Mouse (Mus musculus): Measurements from ENCODE around the gene Ppp2r5c.
A peak's percentile ranks its signal among the peaks of the same experiment; 100 is the strongest.

Ppp2r5c gene

GRCm38 (mm10) chr12:110442238-110442637, 4.7 kb upstream of the Ppp2r5c start:
- DNase-seq (ENCODE audit: low read depth, low spot score) = no peak

GRCm38 (mm10) chr12:110444530-110444929, 2.4 kb upstream of the Ppp2r5c start:
- DNase-seq (ENCODE audit: low read depth, low spot score) = no peak

GRCm38 (mm10) chr12:110445775-110446174, 1.1 kb upstream of the Ppp2r5c start:
- no peak for DNase-seq (ENCODE audit: low read depth, low spot score)

- DNase-seq (ENCODE audit: low read depth, low spot score) = peak; percentile 60
Measured at GRCm38 (mm10) chr12:110447306-110447705, 386 bp downstream of the Ppp2r5c start.

- no peak for DNase-seq (ENCODE audit: low read depth, low spot score)
Measured at GRCm38 (mm10) chr12:110448767-110449166, 1.8 kb downstream of the Ppp2r5c start.

GRCm38 (mm10) chr12:110454223-110454622, 7.3 kb downstream of the Ppp2r5c start:
- DNase-seq (ENCODE audit: low read depth, low spot score) = peak; percentile 86

- DNase-seq (ENCODE audit: low read depth, low spot score) = no peak
Measured at GRCm38 (mm10) chr12:110456024-110456423, 9.1 kb downstream of the Ppp2r5c start.

GRCm38 (mm10) chr12:110458667-110459066, 11.7 kb downstream of the Ppp2r5c start:
- DNase-seq (ENCODE audit: low read depth, low spot score) = no peak

- DNase-seq (ENCODE audit: low read depth, low spot score) = no peak
Measured at GRCm38 (mm10) chr12:110460418-110461300, 13.7 kb downstream of the Ppp2r5c start.

GRCm38 (mm10) chr12:110463711-110464110, 16.8 kb downstream of the Ppp2r5c start:
- DNase-seq (ENCODE audit: low read depth, low spot score) = peak; percentile 48

GRCm38 (mm10) chr12:110471426-110471825, 24.5 kb downstream of the Ppp2r5c start:
- peak; percentile 90 for DNase-seq (ENCODE audit: low read depth, low spot score)

GRCm38 (mm10) chr12:110472247-110472646, 25.3 kb downstream of the Ppp2r5c start:
- DNase-seq (ENCODE audit: low read depth, low spot score) = peak; percentile 94

- no peak for DNase-seq (ENCODE audit: low read depth, low spot score)
Measured at GRCm38 (mm10) chr12:110474497-110474896, 27.6 kb downstream of the Ppp2r5c start.

- no peak for DNase-seq (ENCODE audit: low read depth, low spot score)
Measured at GRCm38 (mm10) chr12:110476561-110476960, 29.6 kb downstream of the Ppp2r5c start.

- DNase-seq (ENCODE audit: low read depth, low spot score) = no peak
Measured at GRCm38 (mm10) chr12:110477906-110478305, 31.0 kb downstream of the Ppp2r5c start.

- no peak for DNase-seq (ENCODE audit: low read depth, low spot score)
Measured at GRCm38 (mm10) chr12:110478601-110479008, 31.7 kb downstream of the Ppp2r5c start.

- peak; percentile 52 for DNase-seq (ENCODE audit: low read depth, low spot score)
Measured at GRCm38 (mm10) chr12:110479268-110479667, 32.3 kb downstream of the Ppp2r5c start.

- peak; percentile 93 for DNase-seq (ENCODE audit: low read depth, low spot score)
Measured at GRCm38 (mm10) chr12:110480701-110481100, 33.8 kb downstream of the Ppp2r5c start.

GRCm38 (mm10) chr12:110483761-110484160, 36.8 kb downstream of the Ppp2r5c start:
- DNase-seq (ENCODE audit: low read depth, low spot score) = peak; percentile 83

- peak; percentile 57 for DNase-seq (ENCODE audit: low read depth, low spot score)
Measured at GRCm38 (mm10) chr12:110484824-110485584, 38.1 kb downstream of the Ppp2r5c start.

GRCm38 (mm10) chr12:110485585-110486331, 38.8 kb downstream of the Ppp2r5c start:
- DNase-seq (ENCODE audit: low read depth, low spot score) = peak; percentile 95

- DNase-seq (ENCODE audit: low read depth, low spot score) = no peak
Measured at GRCm38 (mm10) chr12:110486852-110487251, 39.9 kb downstream of the Ppp2r5c start.
